Mouse (Mus musculus) thymus, adult 18-20 months (tissue): Measurements from ENCODE around the gene Mapk7.

Source experiments
- DNase-seq, 2 experiments: peaks; one replicate each; pipeline ENCODE4 v3.0.0; 2022; ENCODE audit warnings: mixed read lengths in 2 of 2

Gene Mapk7

DNA sequence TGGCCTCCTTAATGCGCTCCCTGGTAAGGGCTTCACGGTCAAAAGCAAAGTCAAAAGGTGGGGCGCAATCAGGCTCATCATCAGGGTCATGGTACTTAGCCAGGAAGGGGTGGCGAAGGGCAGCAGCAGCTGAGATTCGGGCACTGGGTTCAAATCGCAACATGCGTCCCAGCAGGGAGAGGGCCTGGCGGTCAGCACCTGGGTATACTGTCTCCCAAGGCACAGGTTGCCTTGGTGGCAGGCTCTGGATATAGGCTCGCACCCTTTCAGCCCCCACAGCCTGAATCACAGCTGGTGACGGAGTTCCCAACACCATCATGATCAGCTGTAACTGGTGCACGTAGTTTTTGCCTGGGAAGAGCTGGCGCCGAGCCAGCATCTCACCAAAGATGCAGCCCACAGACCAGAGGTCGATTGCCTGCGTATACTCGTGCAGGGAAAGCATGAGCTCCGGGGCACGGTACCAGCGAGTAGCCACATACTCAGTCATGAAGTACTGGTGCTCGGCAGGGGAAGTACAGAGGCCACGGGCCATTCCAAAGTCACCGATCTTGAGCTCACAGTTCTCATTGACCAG is 3.2 kb downstream of the Mapk7 start:
- no peak for DNase-seq

DNA sequence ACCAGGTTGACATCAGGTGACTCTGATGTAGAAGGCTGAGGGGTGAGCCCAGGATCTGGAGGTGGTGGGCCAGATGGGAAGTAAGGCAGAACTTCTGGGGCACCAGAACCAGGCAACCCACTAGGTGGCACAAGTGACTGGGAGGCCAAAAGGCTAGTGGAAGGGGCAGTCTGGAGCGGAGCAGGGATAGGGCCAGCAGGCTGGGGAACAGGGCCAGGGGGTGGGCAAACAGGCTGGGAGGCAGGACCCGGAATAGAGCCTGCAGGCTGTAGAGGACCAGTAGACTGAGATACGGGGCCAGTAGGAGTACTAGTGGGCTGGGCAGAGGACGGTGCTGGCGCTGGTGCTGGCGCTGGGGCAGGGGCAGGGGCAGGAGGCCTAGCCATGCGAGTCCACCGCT is 4.3 kb downstream of the Mapk7 start:
- no peak for DNase-seq

DNA sequence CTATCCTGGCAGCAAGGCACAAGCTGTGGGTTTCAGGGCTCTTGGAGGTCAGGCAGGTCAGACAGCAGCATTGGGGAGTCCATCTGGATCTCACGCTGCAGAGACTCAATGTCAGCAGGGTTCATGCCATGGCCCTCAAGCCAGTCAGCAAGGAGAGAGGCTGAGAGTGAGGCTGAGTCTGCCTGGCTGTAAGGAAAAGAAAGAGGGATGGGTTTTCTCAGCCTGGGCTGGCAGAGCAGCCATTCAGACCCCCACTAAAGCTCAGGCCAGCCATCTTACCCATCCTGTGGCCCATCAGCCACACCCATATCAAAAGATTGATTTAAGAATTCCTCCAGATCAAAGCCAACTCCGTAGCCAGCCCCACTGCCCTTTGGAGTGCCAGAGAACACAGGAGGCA is 5.1 kb downstream of the Mapk7 start:
- DNase-seq = no peak

DNA sequence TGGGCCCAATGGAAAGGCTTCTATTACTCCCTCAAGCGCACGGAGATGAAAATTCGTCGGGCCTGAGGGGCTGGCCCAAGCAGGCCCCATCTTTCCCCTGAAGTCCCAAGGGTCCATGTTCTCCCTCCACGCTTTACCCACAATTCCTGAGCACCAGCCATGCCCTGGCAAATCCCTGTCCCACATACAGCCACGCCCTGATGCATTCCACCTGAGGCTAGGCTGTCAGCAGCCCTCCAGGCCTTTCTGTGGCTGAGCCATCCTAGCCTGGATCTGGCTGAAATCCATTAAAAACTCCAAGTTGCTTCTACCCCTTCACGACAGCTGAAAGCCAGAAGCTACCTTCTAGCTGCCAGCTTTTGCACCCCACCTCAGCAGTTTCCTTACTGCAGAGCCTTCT is 6.3 kb downstream of the Mapk7 start:
- DNase-seq = no peak

DNA sequence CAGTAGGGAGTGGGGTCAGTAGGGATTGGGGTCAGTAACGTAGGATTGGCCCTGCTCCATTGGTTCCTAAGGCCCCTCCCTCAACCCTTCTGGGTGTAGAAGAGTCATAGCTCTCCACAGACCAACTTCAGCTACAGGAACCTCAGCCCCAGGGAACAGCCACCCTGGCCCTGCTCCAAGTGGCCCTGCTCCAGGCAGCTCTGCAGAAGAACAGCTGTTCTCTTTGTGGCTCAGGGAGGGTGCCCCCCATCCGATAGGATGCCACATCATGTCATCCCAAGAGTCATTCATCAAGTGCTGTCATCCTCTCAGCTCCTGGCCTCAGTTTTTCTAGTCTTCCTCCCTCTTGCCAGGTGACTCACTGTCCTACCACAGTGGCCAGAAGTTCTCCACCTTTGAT is 6.8 kb downstream of the Mapk7 start:
- no peak for DNase-seq

DNA sequence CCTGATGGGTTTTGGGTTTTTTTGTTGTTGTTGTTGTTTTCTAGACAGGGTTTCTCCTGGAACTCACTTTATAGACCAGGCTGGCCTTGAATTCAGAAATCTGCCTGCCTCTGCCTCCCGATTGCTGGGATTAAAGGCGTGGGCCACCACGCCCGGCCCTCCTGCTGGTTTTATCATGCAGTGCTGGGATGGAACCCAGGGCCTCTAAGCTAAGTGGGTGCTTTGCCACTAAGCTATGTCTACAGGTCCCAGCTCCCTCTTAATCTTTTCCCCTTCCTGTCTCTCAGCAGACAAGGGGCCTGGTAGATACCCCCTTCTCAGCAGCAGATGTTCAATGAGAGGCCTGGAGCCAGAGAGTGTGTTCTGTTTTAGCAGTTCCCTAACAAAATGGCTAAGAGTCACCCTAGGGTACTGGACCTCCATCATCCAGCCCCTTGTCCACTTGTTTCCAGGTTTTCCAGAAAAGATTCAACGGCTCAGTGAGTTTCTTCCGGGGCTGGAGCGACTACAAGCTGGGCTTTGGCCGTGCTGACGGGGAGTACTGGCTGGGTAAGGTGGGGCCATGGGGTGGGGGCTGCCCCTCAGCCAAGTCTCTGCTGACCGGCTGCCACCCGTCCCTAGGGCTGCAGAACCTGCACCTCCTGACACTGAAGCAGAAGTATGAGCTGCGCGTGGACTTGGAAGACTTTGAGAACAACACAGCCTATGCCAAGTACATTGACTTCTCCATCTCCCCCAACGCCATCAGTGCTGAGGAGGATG is 7.6 kb downstream of the Mapk7 start:
- no peak for DNase-seq

DNA sequence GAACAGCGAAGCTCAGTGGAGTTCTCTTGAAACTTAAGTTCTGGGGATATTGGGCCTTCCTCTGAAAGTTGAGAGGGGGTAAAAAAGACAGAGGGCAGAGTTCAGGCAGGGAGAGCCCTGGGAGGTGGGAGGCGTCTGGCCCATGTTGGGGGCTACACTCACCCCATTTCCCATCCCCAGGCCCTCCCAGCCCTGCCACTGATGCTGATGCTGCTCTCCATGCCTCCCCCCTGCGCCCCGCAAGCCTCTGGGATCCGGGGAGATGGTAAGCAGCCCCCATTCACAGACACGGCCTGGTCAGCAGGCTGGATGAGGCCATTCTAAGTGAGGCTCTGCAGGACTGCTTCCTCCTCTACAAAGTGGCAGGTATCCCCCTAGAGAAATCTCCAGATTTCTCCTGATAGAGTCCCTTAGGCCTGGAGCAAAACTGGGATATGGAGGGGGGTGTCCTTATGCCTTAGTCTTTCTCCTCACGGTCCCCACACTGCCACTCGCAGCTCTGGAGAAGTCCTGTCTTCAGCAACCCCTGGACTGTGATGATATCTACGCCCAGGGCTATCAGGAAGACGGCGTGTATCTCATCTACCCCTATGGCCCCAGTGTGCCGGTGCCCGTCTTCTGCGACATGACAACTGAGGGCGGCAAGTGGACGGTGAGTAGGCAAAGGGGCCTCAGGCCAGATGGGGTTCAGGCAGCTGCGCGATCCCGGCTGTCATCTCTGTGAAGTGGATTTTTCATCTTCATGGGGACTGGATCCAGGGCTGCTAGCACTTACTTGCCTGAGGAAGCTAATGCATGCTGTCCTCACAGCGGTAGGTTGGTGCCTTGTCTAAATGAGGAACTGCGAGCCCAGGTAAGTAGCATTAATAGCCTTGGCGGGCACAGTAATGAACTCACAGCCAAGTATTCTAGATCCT is 8.4 kb downstream of the Mapk7 start:
- no peak for DNase-seq

DNA sequence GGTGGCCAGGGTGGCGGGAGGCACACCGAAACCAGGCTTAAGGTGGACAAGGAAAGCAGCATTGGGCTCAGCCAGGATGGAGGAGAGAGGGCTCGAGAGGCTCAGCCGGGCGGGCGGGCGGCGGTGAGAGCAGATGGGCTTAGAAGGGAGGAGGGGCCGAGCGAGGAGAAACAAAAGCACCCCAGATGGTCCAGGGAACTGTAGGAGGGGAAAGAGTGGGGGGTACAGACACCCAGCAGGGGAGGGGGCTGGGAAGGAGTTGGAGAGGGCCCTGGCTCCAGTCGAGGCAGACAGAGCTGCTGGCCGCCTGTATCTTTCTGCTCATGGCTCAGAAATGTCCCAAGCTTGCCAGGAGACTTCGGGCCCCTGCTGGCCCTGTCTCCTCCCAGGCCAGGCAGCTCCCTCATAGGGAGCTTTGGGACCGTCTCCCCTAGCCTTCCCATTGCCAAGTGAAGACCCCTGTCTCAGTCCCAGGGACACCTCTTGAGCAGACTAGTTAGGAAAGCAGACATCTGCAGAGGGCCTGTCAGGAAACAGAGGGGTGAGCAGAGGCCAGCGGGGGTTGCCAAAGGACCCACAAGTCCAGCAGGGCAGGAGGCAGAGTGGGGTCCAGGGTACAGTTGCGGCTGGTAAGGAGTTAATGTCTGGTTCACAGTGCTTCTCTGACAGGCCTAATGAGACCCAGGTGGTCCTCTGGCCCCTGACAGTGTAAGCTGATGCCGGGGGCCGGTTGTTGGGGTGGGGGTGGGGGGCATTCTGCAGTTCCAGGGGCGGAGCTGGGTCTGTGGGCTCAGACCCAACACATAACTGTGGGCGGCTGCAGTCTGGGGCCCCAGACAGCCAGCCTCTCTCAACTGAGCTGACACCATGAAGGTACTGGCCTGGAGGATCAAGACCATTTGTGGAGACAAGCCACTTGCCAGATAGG is 9.3 kb downstream of the Mapk7 start, which contains the start of gene Mfap4:
Gene Mfap4 (plus strand): TSS at position 819 of the 928 bp plus-strand sequence.
- DNase-seq = no peak

DNA sequence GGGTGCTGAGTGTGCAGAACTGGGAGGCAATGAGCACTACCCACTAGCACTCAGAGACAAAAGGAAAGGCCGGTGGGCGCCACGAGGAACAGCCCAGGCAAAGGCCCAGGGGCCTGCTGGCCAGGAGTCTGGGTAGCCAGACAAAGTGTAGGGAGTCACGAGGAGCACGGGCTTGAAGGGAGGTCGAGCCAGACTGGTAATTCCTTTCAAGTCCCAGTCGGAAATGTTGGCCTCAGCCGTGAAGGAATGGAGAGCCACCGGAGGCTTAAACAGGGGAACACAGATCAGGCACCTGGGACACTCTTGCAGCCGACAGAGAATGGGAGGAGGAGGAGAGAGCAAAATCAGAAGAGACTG is 10.0 kb downstream of the Mapk7 start:
- no peak for DNase-seq

DNA sequence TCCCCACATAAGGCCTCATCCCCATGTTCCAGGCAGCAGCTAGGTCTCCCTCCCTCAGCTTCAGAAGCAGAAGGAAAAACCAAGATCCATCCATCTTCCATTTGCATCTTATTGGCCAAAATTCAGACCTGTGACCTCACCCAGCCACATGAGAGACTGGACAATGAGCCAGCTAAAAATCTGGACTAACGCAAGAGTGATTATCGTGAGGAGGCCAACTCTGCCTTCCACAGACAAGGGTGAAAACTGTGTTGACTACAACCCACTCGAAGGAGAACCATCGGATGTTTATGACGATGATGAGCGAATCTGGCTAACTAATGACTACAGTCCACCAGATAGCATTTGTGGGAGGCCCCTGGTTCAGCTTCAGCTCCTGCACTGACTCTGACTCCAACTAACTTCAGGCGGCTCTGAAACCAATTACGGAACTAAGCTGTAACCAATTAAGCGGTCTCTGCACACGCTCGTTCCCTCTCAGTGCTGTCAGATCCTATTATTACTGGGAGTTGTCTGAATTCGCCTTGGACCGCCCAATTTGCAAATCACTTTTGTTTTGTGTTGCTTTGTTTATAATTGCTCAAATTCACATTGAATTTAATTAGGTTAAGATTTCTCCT is 10.9 kb downstream of the Mapk7 start:
- no peak for DNase-seq

DNA sequence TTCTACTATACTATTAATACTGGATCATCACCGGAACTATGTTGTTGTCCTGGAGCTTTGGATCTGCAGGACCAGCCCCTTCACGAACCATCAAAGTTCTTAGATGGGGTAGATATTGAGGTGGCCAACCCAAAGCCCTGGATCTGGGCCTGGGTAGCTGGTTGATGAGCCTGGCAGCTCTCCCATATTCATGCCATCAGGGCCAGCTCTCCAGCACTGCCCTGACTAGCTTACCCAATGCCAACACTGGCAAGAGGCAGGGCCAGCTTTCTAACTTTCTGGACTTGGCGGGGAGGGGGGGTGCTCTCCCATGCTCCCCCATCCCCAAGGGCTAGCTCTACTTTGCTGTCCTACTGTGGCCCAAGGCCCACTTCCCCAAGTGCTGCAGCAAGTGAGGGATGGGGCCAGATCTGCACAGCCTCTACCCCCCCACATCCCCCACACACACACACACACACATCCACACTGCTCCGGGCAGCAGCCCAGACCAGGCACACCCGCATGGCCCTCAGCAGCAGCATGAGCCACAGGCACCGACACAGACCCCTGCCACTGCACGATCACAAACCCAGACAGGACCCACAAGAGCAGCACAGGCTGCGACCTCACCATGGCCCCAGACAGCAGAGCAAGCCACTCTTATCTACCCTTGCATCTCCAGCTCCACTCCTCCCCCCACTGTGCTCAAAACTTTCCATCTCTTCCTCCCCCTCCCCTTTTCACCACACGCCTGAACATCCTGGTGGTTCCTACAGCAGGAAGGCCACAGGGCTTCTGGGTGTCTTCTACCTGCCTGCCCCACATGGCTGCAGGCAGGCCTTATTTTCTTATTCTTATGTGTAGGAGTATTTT is 12.7 kb downstream of the Mapk7 start:
- DNase-seq = peak in 1 of 2 experiments; percentile 38

DNA sequence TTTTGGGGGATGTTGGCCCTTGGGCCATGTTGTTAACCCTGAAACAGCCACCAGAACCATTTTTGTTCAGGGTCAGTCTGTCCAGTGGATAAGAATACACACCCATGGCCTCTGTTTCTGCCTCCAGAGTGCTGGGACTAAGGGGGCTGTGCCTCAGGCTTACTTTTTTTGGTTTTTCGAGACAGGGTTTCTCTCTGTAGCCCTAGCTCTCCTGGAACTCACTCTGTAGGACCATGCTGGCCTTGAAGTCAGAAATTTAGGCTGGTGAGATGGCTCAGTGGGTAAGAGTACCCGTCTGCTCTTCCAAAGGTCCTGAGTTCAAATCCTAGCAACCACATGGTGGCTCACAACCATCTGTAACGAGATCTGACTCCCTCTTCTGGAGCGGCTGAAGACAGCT is 15.4 kb downstream of the Mapk7 start:
- DNase-seq = no peak

DNA sequence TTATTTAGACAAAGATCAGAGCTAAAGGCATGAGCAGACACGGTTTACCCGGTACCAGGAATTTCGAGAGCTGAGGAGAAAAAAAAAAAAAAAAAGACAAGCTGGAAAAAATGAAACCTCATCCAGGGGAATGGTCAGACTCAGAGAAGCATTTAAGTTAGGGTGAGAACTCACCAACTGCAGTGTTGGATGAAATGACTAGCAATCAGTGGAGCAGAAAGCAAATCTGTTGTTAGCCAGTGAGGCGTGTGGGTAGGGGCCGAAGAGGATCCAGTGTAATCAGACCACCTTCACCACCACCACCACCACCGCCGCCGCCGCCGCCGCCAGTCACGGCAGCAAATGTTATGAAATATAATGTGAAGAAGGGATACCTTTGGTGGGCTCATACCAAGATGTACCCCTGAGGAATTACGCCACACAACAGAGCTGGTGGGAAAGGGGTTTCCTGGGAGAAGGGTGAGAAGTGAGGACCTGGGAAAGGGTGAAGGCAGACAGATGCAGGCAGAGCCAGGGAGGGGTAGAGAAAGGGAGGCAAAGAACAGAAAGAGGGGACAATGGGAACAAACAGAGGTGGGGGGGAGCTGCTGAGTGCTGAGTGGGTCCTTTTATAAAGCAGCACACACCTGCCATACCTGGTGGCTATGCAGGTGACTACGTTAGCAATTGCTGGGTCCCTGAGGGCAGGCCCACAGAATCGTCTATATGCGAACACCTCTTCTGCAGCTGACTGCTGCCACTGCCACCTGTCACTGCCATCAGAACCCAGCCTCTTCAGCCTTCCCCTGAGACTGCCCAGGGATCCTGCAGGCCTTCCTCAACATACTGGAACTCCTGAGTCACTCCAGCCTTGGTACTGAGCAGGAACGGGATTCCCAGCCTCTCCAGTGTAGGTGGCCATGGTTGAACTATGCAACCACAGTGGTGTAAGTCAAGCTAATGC is 16.4 kb downstream of the Mapk7 start:
- no peak for DNase-seq

DNA sequence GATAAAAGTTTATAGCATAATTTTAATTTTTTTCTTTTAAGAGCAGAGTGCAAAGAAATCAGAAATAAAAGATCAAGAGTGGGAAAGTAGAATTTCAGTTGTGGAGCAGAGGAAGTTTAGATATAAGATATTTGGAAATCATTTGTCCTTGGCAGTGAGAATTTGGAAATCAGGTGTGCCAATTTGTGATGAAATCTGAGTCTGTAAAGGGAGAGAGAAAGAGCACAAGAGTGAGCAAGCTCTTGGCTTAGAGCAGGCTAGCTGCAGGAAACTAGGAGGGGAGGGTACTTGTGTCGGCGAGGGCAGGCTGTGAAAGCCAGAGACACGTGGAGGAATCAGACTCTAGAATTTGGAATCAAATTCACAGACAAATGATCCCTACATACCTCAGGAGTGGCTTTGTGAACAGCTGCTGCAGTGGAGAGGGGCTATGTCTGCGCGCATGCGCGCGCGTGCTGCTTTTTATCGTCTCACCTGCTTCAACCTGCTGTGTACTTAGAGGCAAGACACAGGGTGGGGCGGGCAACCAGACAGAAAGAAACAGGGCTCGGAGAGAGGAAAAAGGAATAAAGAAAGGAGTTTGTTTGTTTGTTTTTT is 17.3 kb downstream of the Mapk7 start:
- no peak for DNase-seq

DNA sequence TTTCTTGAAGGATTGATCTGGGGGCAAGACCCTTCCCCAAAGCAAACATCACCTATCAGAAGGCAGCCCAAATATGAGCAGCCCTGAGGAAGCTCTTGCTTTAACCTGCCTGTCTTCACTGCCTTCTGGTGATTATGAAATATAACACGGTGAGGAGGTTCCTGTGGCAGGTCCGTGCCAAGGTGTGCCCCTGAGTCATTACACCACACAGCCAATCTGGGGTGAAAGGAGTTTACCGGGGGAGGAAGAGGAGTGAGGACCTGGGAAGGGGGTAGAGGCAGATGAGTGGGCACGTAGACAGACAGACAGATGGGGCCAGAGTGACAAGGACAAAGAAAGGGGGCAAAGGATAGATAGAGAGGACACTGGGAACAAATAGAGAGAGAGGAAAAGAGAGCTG is 20.6 kb downstream of the Mapk7 start:
- no peak for DNase-seq

DNA sequence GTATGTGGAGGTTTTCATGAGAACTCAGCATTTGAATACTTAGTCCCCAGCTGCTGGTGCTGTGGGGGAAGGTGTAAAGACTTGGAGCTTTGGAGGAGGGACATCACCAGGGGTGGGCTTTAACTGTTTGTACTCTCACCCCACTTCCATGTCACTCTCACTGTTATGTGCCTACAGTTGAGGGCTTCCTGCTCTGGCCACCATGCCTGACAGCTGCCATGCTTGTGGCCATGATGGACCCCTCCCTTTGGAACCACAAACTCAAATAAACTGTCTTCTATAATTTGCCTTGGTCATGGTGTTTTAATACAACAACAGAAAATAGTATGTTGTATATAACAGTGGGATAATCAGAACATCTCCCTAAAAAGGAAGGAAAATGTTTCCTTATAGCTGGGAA is 23.3 kb downstream of the Mapk7 start:
- DNase-seq = no peak

DNA sequence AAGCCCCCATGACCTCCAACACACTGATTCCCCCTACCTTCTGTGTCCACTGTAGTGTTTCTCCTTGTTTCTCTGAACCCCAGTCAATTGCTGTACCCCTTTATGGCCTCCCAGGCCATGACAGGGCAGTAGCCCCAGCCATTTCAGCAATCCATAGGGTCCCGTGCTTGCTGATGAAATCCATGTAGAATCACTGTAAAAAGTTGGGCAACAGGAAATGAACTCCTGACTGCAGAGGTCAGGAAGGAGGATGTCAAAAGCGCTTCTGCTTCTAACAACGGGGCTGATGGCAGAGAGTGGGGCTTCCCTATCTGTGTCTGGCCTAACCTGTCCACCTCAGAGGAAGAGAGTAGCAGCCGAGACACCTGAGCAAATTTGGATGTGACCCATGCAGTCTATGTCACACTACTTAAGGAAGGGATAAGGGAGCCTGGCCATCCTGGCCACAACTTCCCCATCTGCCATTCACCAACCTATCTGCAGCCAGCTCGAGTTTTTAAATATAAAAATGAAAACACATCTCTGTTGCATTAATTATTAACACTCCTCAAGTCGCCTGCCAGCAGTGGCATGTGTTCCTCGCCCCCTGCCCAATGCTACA is 24.8 kb downstream of the Mapk7 start:
- DNase-seq = no peak

DNA sequence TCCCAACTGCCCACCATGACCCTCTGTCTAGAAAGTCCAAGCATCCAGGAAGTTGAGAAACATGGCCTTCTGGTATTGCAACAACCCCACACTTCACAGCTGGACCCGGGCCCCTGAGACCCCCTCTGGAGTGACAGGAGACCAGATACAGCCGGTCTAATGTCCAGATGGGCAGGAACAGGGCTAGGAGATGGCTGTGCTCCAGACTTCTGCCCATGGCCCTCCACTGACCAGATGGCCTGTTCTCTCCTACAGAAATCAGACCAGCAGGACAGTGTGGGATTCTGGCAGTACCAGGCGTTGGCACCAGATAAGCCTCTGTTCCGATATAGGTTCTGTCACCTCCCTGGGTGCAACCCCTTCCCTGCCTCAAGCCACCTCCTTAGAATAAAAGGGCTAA is 25.7 kb downstream of the Mapk7 start:
- DNase-seq = no peak

DNA sequence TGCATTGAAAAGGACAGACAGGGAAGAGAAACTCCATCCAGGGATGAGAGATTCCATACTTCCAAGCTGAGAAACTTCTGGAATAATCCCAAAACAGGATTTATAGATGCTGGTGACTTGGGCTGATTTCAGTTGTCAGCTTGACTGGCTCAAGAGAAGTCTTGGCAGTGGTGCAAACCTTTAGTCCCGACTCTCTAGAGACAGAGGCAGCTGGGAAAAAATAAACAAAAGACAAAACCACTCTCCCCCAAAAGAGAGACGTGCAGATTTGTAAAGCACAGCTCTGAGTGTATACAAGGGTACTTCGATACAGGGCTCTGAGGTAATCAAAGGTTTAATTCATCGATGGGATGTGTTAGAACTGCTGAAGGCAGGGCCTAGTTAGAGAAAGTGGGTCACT is 28.8 kb downstream of the Mapk7 start:
- DNase-seq = no peak
